Mouse (Mus musculus): Measurements from ENCODE around the gene Nfkbiz.

The Nfkbiz gene

GRCm38 (mm10) chr16:55835798-55836197 lies 2.9 kb downstream of the Nfkbiz start:
- in situ Hi-C loops (cut with MseI, MboI) = no loop called here

GRCm38 (mm10) chr16:55832617-55833016 lies 6.1 kb downstream of the Nfkbiz start:
- in situ Hi-C loops (cut with MseI, MboI) = no loop called here

GRCm38 (mm10) chr16:55832040-55832439 lies 6.7 kb downstream of the Nfkbiz start:
- in situ Hi-C loops (cut with MseI, MboI) = no loop called here

- in situ Hi-C loops (cut with MseI, MboI) = no loop called here
Observed at GRCm38 (mm10) chr16:55831451-55831850, 7.2 kb downstream of the Nfkbiz start.

DNA sequence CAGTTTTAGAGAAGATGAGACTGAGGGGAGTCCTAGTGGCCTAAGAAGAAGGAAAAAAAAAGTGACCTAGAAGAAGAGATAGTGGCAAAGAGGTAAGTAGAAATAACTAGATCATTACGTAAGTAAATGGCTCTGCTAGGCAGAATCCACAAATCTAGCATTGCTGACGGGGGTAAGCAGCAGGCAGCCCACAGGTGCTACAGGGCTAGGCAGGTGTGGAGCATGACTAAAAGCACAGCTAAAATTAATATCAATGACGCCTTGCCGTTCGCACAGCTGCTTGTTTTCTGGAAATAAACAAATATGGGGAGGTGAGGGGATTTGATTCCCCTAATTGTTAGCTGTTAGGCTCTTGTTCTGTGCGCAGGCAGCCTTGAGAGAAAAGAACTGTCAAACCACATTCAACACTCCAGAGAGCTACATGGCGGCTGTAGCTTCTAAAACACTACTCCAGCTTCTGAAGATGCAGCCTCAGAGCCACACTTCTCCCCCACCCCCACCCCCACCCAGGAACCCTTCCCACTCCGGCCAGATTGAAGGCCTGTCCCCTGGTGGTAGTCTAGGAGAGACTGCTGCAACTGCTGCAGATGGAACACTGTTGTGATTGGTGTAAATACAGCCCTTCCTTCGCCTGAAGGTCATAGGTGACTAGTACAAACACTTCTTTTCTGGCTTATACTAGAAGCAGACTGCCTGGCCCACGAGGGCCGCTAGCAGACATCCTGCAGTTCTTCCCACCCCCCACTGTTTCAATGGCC lies 15.1 kb downstream of the Nfkbiz start:
- in situ Hi-C loops (cut with MseI, MboI) = no loop called here

- in situ Hi-C loops (cut with MseI, MboI) = no loop called here
Observed at GRCm38 (mm10) chr16:55822741-55823397, 15.8 kb downstream of the Nfkbiz start.

DNA sequence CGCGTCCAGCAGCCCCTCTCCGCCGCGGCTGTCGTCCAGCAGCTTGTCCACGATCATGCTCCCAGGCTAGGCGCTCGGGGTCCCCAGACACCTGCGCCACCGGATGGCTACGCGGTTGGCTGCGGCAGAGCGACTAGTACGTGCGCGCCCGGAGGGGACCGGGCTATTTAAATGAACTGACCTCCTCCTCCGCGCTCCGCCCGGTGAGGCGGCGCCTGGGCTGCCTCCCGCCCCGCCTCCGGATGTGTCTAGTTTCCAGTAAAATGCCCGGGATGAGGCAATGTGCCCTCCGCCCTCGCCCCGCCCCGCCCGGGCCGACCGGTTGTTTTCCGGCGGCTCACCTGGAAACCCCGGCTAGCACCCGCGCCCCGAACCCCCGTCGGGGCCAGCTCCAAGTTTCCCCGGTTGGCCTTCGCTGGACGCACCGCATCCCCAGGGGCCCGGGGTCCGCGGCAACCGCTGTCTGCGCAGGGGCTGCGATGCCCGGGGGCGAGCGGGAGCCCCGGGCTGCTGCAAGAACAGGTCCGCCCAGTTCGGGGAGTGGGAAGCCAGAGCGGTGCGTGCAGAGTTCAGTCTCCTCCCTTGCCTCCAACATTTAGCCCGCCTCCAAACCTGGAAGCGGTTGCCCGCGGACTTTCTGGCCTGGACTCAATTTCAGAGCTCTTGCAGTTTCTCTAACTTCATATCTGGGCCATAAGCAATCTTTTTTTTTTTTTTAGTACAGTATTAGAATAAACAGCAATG lies 16.5 kb downstream of the Nfkbiz start:
- in situ Hi-C loops (cut with MseI, MboI) = no loop called here

- in situ Hi-C loops (cut with MseI, MboI) = no loop called here
Observed at GRCm38 (mm10) chr16:55821571-55821981, 17.1 kb downstream of the Nfkbiz start.

- in situ Hi-C loops (cut with MseI, MboI) = no loop called here
Observed at GRCm38 (mm10) chr16:55820916-55821570, 17.7 kb downstream of the Nfkbiz start.

DNA sequence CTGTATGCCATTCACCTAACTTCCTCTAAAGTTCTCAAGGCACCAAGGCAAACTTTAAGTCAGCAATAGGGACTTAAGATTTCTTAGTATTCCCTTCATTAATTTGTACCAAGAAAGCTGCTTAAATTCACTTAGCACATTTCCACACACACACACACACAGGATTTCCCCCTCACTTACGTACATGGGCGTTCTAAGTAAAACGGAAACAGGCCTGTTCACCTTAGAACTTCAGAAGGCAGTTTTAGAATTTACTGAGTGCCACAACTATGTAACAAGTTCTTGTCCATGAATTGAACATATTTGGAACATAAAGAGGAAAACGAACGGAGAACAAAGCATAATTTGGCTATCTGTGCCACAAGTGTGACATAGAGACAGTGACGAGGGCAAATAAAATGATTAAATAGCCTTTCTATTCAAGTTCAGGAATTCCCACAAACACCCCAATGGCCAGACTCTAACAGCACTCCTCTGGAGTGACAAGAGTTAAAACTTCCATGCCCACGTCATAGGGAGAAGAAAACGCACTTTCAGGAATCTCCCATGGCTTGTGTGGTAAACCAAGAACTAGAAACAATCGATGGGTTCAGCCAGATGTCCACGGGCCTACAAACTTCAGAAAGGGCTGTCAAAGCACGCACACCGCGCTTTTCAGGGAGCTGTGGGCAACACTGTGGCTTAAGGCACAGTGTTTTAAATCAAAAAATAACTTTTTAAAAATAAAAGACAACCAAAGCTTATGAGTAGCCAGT lies 18.4 kb downstream of the Nfkbiz start:
- in situ Hi-C loops (cut with MseI, MboI) = no loop called here

DNA sequence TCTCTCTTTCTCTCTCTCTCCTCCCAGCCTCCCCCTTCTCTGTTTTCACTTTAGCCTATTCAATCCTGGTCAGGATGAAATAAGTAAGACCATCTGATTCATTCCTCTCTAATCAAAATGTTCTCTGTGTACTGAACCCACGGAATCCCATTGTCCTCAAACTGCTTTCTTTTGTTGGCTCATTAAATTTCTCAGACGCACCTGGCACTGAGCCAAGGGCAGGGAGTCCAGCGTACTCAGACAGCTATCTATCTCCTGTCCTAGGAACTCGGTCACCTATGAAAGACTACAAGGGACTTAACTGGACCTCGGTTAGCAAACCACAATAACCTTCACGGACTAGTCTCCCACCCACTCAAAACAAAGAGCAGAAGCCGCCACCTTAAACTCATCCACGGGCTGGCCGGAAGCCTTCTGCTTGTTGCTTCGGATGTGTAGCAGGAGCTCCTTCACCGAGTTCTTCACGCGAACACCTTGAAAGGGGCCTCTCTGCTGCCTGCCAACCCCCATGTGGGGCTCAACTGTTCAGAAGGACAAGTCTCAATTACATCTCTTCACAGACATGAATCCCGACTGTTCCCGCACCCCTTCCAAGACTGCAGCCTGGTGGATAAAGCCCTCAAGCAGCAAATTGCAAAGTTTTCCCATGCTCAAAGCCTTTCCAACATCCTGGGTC lies 19.4 kb downstream of the Nfkbiz start:
- in situ Hi-C loops (cut with MseI, MboI) = no loop called here

DNA sequence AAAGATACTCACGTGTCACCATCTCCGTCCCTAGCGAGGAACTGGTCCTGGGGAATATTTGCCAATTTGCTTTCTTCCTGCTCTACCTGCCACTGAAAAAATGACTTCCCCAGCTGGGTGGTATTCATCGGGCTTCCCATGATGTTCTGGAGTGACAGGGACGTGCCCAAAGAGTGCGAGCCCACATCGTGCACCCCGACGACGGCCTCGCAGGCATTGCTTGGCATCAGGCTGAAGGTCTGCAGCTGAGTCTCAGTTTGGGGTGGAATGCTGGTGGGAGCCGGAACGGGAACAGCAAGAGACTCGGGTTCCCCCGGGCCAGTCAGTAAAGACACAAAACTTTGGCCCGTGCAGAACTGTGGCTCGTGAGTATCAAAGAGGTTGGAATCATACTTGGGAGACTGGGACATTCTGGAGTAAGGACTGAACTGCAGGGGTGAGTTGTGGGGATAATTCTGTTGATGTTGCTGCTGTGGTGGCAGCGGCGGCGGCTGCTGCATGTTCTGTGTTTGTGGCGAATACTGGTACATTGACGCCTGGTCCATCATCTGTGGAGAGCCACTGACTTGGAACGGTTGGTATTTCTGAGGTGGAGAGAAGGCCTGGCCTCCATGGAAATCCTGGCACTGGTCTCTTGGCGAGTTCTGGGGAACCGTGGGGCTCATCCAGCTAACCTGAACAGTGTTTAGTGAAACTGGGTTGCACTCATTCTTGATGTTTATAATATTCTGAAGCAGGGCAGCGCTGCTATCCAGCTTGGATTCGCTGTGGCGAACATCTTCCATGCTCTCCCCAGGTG lies 20.8 kb downstream of the Nfkbiz start:
- in situ Hi-C loops (cut with MseI, MboI) = no loop called here

GRCm38 (mm10) chr16:55816202-55816941 lies 22.3 kb downstream of the Nfkbiz start:
- in situ Hi-C loops (cut with MseI, MboI) = no loop called here

- in situ Hi-C loops (cut with MseI, MboI) = no loop called here
Observed at GRCm38 (mm10) chr16:55815466-55815865, 23.2 kb downstream of the Nfkbiz start.

GRCm38 (mm10) chr16:55814686-55815085 lies 24.0 kb downstream of the Nfkbiz start:
- in situ Hi-C loops (cut with MseI, MboI) = no loop called here

GRCm38 (mm10) chr16:55813916-55814315 lies 24.8 kb downstream of the Nfkbiz start:
- in situ Hi-C loops (cut with MseI, MboI) = no loop called here

- in situ Hi-C loops (cut with MseI, MboI) = no loop called here
Observed at GRCm38 (mm10) chr16:55811792-55812191, 26.9 kb downstream of the Nfkbiz start.

GRCm38 (mm10) chr16:55809779-55810514 lies 28.8 kb downstream of the Nfkbiz start:
- in situ Hi-C loops (cut with MseI, MboI) = no loop called here

Data from mouse trophoblast stem cell (cell line).